Mouse (Mus musculus): Measurements from ENCODE around the gene Pth1r. TPM values are rescaled to one million over a fixed set of nuclear protein-coding genes. Genes with fewer than 3 reads are reported as not detected.

Pth1r gene
- polyA plus RNA-seq, 1 experiment from 2014 or later: 10.5 TPM

GRCm38 (mm10) chr9:110741711-110742294, 5.1 kb downstream of the Pth1r start, which contains the start of gene Myl3:
Gene Myl3 (plus strand): TSS chr9:110741861.
- Histone ChIP-seq H3K36me3 (ENCODE audit: control insufficient read depth, insufficient read depth, low read length) (no peaks in the 10 kb centered on the region), H3K27ac (replicated peaks) (peak within 1 kb of the TSS; percentile 75), H3K4me3 (ENCODE audit: low read depth, low read length) (peak within 1 kb of the TSS; percentile 59), H3K27me3 (ENCODE audit: control insufficient read depth, insufficient read depth, low read length) (no peaks in the 10 kb centered on the region; the same call in none of the 2 replicates), H3K4me1 (replicated peaks; ENCODE audit: control insufficient read depth, insufficient read depth) (no peaks in the 10 kb centered on the region), H3K9ac (ENCODE audit: low read length) (peak within 1 kb of the TSS; percentile 74), H3K9me3 (ENCODE audit: control insufficient read depth, low read length) (no peaks in the 10 kb centered on the region), H3K4me2 (replicated peaks; ENCODE audit: low read depth) (peak within 1 kb of the TSS; percentile 81)
- no peak for TF ChIP-seq EP300 (optimal IDR thresholded peaks at IDR 0.05)
- TF ChIP-seq CTCF (IDR thresholded peaks at IDR 0.05; ENCODE audit: low read depth): no peak
- WGBS: 6% methylated on average over 17 of the region's 17 CpGs
- no peak for ATAC-seq (ENCODE audit: low FRiP score, low TSS enrichment)
- DNase-seq (ENCODE audit: low spot score): no peak

GRCm38 (mm10) chr9:110739961-110740360, 7.0 kb downstream of the Pth1r start:
- H3K9ac ChIP-seq (ENCODE audit: low read length): no peak overlapping the region
- no peak for DNase-seq (ENCODE audit: low spot score)
- no peaks in the 10 kb centered on the region for H3K9me3 ChIP-seq (ENCODE audit: control insufficient read depth, low read length)
- TF ChIP-seq CTCF (IDR thresholded peaks at IDR 0.05; ENCODE audit: low read depth) (no peak), EP300 (optimal IDR thresholded peaks at IDR 0.05) (no peak)
- no peak overlapping the region for H3K4me3 ChIP-seq (ENCODE audit: low read depth, low read length)
- no peak overlapping the region for H3K4me2 ChIP-seq (replicated peaks; ENCODE audit: low read depth)
- H3K27ac ChIP-seq (replicated peaks): no peak overlapping the region
- no peaks in the 10 kb centered on the region for H3K36me3 ChIP-seq (ENCODE audit: control insufficient read depth, insufficient read depth, low read length)
- H3K4me1 ChIP-seq (replicated peaks; ENCODE audit: control insufficient read depth, insufficient read depth): no peaks in the 10 kb centered on the region
- 86% methylated on average over 7 of the region's 7 CpGs for WGBS
- no peak for ATAC-seq (ENCODE audit: low FRiP score, low TSS enrichment)
- H3K27me3 ChIP-seq (ENCODE audit: control insufficient read depth, insufficient read depth, low read length): no peaks in the 10 kb centered on the region; the same call in none of the 2 replicates

- Histone ChIP-seq H3K27me3 (ENCODE audit: control insufficient read depth, insufficient read depth, low read length) (no peaks in the 10 kb centered on the region), H3K4me1 (replicated peaks; ENCODE audit: control insufficient read depth, insufficient read depth) (no peaks in the 10 kb centered on the region), H3K9ac (ENCODE audit: low read length) (no peak overlapping the region), H3K27ac (replicated peaks) (no peak overlapping the region), H3K4me3 (ENCODE audit: low read depth, low read length) (no peak overlapping the region), H3K36me3 (ENCODE audit: control insufficient read depth, insufficient read depth, low read length) (no peaks in the 10 kb centered on the region), H3K4me2 (replicated peaks; ENCODE audit: low read depth) (no peak overlapping the region), H3K9me3 (ENCODE audit: control insufficient read depth, low read length) (no peaks in the 10 kb centered on the region)
- DNase-seq (ENCODE audit: low spot score) (no peak), ATAC-seq (ENCODE audit: low FRiP score, low TSS enrichment) (no peak)
- TF ChIP-seq CTCF (IDR thresholded peaks at IDR 0.05; ENCODE audit: low read depth) (peak; percentile 57), EP300 (optimal IDR thresholded peaks at IDR 0.05) (no peak)
- 11% methylated on average over 1 of the region's 1 CpGs for WGBS
Measured at GRCm38 (mm10) chr9:110738054-110738453, 8.9 kb downstream of the Pth1r start.

- no peak overlapping the region for H3K9ac ChIP-seq (ENCODE audit: low read length)
- no peak overlapping the region for H3K4me3 ChIP-seq (ENCODE audit: low read depth, low read length)
- DNase-seq (ENCODE audit: low spot score) (no peak), ATAC-seq (ENCODE audit: low FRiP score, low TSS enrichment) (no peak)
- H3K27me3 ChIP-seq (ENCODE audit: control insufficient read depth, insufficient read depth, low read length): no peaks in the 10 kb centered on the region
- no peaks in the 10 kb centered on the region for H3K9me3 ChIP-seq (ENCODE audit: control insufficient read depth, low read length)
- TF ChIP-seq EP300 (optimal IDR thresholded peaks at IDR 0.05): no peak
- TF ChIP-seq CTCF (IDR thresholded peaks at IDR 0.05; ENCODE audit: low read depth): no peak
- H3K4me2 ChIP-seq (replicated peaks; ENCODE audit: low read depth): no peak overlapping the region
- WGBS: 64% methylated on average over 9 of the region's 9 CpGs
- no peaks in the 10 kb centered on the region for H3K4me1 ChIP-seq (replicated peaks; ENCODE audit: control insufficient read depth, insufficient read depth)
- no peak overlapping the region for H3K27ac ChIP-seq (replicated peaks)
- H3K36me3 ChIP-seq (ENCODE audit: control insufficient read depth, insufficient read depth, low read length): no peaks in the 10 kb centered on the region
Measured at GRCm38 (mm10) chr9:110736362-110736761, 10.6 kb downstream of the Pth1r start.

GRCm38 (mm10) chr9:110734154-110734553, 12.8 kb downstream of the Pth1r start:
- no peak overlapping the region for H3K4me2 ChIP-seq (replicated peaks; ENCODE audit: low read depth)
- H3K36me3 ChIP-seq (ENCODE audit: control insufficient read depth, insufficient read depth, low read length): no peaks in the 10 kb centered on the region
- WGBS: 72% methylated on average over 7 of the region's 7 CpGs
- DNase-seq (ENCODE audit: low spot score): no peak
- no peak overlapping the region for H3K27ac ChIP-seq (replicated peaks)
- no peaks in the 10 kb centered on the region for H3K27me3 ChIP-seq (ENCODE audit: control insufficient read depth, insufficient read depth, low read length)
- H3K4me3 ChIP-seq (ENCODE audit: low read depth, low read length): no peak overlapping the region
- no peak overlapping the region for H3K9ac ChIP-seq (ENCODE audit: low read length)
- H3K9me3 ChIP-seq (ENCODE audit: control insufficient read depth, low read length): no peaks in the 10 kb centered on the region
- TF ChIP-seq CTCF (IDR thresholded peaks at IDR 0.05; ENCODE audit: low read depth): no peak
- no peak for TF ChIP-seq EP300 (optimal IDR thresholded peaks at IDR 0.05)
- ATAC-seq (ENCODE audit: low FRiP score, low TSS enrichment): no peak
- H3K4me1 ChIP-seq (replicated peaks; ENCODE audit: control insufficient read depth, insufficient read depth): no peaks in the 10 kb centered on the region

GRCm38 (mm10) chr9:110733102-110733501, 13.8 kb downstream of the Pth1r start:
- 6% methylated on average over 8 of the region's 8 CpGs for WGBS
- Histone ChIP-seq H3K4me2 (replicated peaks; ENCODE audit: low read depth) (peak overlapping the region; percentile 63), H3K27ac (replicated peaks) (peak overlapping the region; percentile 65), H3K27me3 (ENCODE audit: control insufficient read depth, insufficient read depth, low read length) (no peaks in the 10 kb centered on the region), H3K9ac (ENCODE audit: low read length) (no peak overlapping the region), H3K9me3 (ENCODE audit: control insufficient read depth, low read length) (no peaks in the 10 kb centered on the region), H3K4me3 (ENCODE audit: low read depth, low read length) (peak overlapping the region; percentile 39), H3K36me3 (ENCODE audit: control insufficient read depth, insufficient read depth, low read length) (no peaks in the 10 kb centered on the region), H3K4me1 (replicated peaks; ENCODE audit: control insufficient read depth, insufficient read depth) (no peaks in the 10 kb centered on the region)
- no peak for ATAC-seq (ENCODE audit: low FRiP score, low TSS enrichment)
- no peak for TF ChIP-seq EP300 (optimal IDR thresholded peaks at IDR 0.05)
- TF ChIP-seq CTCF (IDR thresholded peaks at IDR 0.05; ENCODE audit: low read depth): no peak
- no peak for DNase-seq (ENCODE audit: low spot score)

Data from stomach, postnatal 0 days (tissue).